Mouse (Mus musculus): Measurements from ENCODE around the gene Ecm1. TPM values are rescaled to one million over a fixed set of nuclear protein-coding genes. Genes with fewer than 3 reads are reported as not detected.

Ecm1 gene
- polyA plus RNA-seq, 1 experiment from 2014 or later, result 9.7 TPM

DNA sequence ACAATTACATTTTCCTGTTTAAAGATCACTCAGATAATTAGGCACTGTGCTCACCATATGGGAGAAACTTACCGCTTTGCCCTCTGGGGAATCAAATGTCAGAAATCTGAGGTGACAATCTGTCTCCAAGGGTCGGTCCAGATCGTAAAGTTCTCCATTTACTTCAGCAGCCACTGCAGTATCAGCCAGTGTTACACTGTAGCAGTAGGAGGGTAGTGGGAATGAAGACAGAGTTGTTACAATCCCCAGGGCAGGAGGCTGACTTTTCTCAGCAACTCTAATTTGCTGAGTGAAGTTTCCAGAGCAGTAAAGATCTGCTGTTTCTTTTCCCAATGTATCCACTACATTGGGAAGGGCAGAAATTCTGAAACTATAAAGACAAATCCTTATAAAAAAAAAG, 13.6 kb upstream of the Ecm1 start:
- Histone ChIP-seq H3K9me3 (no peaks in the 10 kb centered on the region), H3K4me1 (peaks cover 7% of the 10 kb centered on the region), H3K4me3 (no peak overlapping the region), H3K27ac (replicated peaks) (no peak overlapping the region), H3K27me3 (replicated peaks; ENCODE audit: low read depth, poor library complexity, severe bottlenecking) (no peaks in the 10 kb centered on the region), H3K36me3 (replicated peaks) (peaks cover 52% of the 10 kb centered on the region)
- DNase-seq (ENCODE audit: low spot score), result no peak
- WGBS, result 84% methylated on average over 3 of the region's 3 CpGs

GRCm38 (mm10) chr3:95740406-95740805, 1.0 kb upstream of the Ecm1 start:
- Histone ChIP-seq H3K27me3 (replicated peaks; ENCODE audit: low read depth, poor library complexity, severe bottlenecking) (no peaks in the 10 kb centered on the region), H3K36me3 (replicated peaks) (peaks cover 100% of the 10 kb centered on the region), H3K4me3 (no peak overlapping the region), H3K4me1 (peaks cover 31% of the 10 kb centered on the region), H3K27ac (replicated peaks) (peak overlapping the region; percentile 49; the same call in 1 of the 2 replicates), H3K9me3 (no peaks in the 10 kb centered on the region)
- WGBS, result 78% methylated on average over 8 of the region's 8 CpGs
- DNase-seq (ENCODE audit: low spot score), result no peak

GRCm38 (mm10) chr3:95735071-95735670, 4.2 kb downstream of the Ecm1 start:
- H3K36me3 ChIP-seq (replicated peaks), result peaks cover 65% of the 10 kb centered on the region
- H3K27me3 ChIP-seq (replicated peaks; ENCODE audit: low read depth, poor library complexity, severe bottlenecking), result no peaks in the 10 kb centered on the region

DNA sequence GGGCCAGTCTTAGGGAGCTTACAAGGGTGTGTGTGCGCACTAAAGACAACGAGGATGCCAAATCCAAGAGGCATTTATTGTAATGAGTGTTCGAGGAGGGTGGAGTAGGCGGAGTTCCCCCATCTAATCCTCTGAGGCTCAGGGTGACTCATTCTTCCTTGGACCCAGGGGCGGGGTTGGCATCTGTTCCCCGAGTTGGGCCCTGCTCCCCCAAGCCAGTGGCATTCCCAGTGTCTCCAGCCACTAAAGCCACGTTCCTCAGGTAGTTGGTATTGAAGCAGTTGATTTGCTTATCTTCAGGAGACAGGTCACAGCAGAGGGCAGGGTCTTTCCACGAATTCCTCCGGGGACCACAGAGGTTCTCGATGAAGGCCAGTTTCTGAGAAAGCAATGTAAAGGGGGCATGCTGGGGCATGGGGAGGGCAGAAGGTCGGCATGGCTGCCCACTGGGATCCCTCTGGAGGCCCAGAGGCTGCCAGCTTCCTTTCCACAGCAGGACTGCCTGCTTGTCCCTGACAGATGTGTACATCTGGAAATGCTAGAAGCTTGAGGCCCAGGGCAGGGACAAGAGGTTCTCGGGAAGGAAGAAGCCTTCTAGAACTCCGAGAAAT, 5.2 kb downstream of the Ecm1 start:
- no peaks in the 10 kb centered on the region for H3K27me3 ChIP-seq (replicated peaks; ENCODE audit: low read depth, poor library complexity, severe bottlenecking)
- 75% methylated on average over 13 of the region's 13 CpGs for WGBS
- peaks cover 55% of the 10 kb centered on the region for H3K36me3 ChIP-seq (replicated peaks)
- H3K9me3 ChIP-seq, result no peaks in the 10 kb centered on the region
- no peak for DNase-seq (ENCODE audit: low spot score)
- H3K4me1 ChIP-seq, result peaks cover 17% of the 10 kb centered on the region
- H3K4me3 ChIP-seq, result no peak overlapping the region
- no peak overlapping the region; the same call in 1 of the 2 replicates for H3K27ac ChIP-seq (replicated peaks)

More at GRCm38 (mm10) chr3:95735071-95735670, 4.2 kb downstream of the Ecm1 start:
- Histone ChIP-seq H3K4me1 (peaks cover 26% of the 10 kb centered on the region), H3K4me3 (no peak overlapping the region), H3K27ac (replicated peaks) (no peak overlapping the region), H3K9me3 (no peaks in the 10 kb centered on the region)
- no peak for DNase-seq (ENCODE audit: low spot score)
- WGBS, result 87% methylated on average over 12 of the region's 12 CpGs

GRCm38 (mm10) chr3:95732744-95733521, 6.4 kb downstream of the Ecm1 start:
- no peak overlapping the region for H3K27ac ChIP-seq (replicated peaks)
- H3K27me3 ChIP-seq (replicated peaks; ENCODE audit: low read depth, poor library complexity, severe bottlenecking), result no peaks in the 10 kb centered on the region
- H3K36me3 ChIP-seq (replicated peaks), result peaks cover 43% of the 10 kb centered on the region
- H3K4me1 ChIP-seq, result peaks cover 12% of the 10 kb centered on the region
- H3K4me3 ChIP-seq, result no peak overlapping the region
- H3K9me3 ChIP-seq, result no peaks in the 10 kb centered on the region
- WGBS, result 82% methylated on average over 11 of the region's 11 CpGs
- DNase-seq (ENCODE audit: low spot score), result no peak

GRCm38 (mm10) chr3:95732297-95732696, 7.1 kb downstream of the Ecm1 start:
- H3K27me3 ChIP-seq (replicated peaks; ENCODE audit: low read depth, poor library complexity, severe bottlenecking), result no peaks in the 10 kb centered on the region
- H3K4me3 ChIP-seq, result no peak overlapping the region
- H3K36me3 ChIP-seq (replicated peaks), result peaks cover 36% of the 10 kb centered on the region
- H3K9me3 ChIP-seq, result no peaks in the 10 kb centered on the region
- WGBS, result 98% methylated on average over 9 of the region's 9 CpGs
- peaks cover 6% of the 10 kb centered on the region for H3K4me1 ChIP-seq
- no peak overlapping the region for H3K27ac ChIP-seq (replicated peaks)
- DNase-seq (ENCODE audit: low spot score), result no peak

DNA sequence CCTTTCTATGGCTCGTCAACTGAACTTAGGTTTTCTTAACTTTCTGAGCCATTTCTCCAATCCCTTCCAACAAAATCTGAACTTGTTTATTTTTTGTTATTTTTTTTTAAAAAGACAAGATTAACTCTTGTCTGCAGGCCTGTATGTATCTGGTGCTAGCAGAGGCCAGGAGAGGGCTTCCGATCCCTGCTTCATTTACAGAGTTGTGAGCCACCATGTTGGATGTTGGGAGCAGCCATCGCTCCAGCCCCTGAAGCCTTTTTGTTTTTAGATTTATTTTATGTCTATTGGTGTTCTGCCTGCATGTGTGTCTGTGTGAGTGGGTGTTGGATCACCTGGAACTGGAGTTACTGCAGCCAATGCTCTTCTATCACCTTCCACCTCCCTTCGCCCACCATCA, 7.6 kb downstream of the Ecm1 start:
- Histone ChIP-seq H3K36me3 (replicated peaks) (peaks cover 31% of the 10 kb centered on the region), H3K27ac (replicated peaks) (no peak overlapping the region), H3K4me1 (0 out of 2 replicates have a peak, but pooled peaks cover 3% of the 10 kb centered on the region), H3K9me3 (no peaks in the 10 kb centered on the region), H3K4me3 (no peak overlapping the region), H3K27me3 (replicated peaks; ENCODE audit: low read depth, poor library complexity, severe bottlenecking) (no peaks in the 10 kb centered on the region)
- no peak for DNase-seq (ENCODE audit: low spot score)
- 91% methylated on average over 4 of the region's 4 CpGs for WGBS

- DNase-seq (ENCODE audit: low spot score), result no peak
- Histone ChIP-seq H3K4me1 (peaks cover 7% of the 10 kb centered on the region; the same call in 1 of the 2 replicates), H3K27ac (replicated peaks) (no peak overlapping the region), H3K27me3 (replicated peaks; ENCODE audit: low read depth, poor library complexity, severe bottlenecking) (no peaks in the 10 kb centered on the region), H3K9me3 (no peaks in the 10 kb centered on the region), H3K36me3 (replicated peaks) (peaks cover 18% of the 10 kb centered on the region), H3K4me3 (no peak overlapping the region)
- 79% methylated on average over 7 of the region's 7 CpGs for WGBS
Measured at GRCm38 (mm10) chr3:95730431-95730830, 8.9 kb downstream of the Ecm1 start.

DNA sequence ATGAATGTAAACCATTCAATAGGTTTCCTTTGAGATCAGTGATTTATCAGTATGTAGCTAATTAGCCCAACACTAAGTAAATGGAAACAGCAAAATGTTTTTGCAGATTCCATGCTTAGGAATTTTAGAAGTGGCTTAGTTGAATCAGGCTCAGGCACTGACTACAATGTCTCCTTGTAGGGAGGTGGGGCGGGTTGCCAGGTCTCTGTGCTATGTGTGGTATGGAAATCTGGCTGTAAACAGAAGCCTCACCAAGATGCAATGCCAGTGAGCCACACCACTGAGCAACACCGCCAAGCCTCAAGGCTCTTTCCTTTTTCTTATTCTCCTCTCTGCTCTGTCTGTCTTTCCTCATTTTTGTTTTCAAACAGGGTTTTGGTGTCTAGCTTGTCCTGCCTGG, 10.5 kb downstream of the Ecm1 start:
- Histone ChIP-seq H3K36me3 (replicated peaks) (peaks cover 2% of the 10 kb centered on the region), H3K4me1 (peaks cover 3% of the 10 kb centered on the region; the same call in 1 of the 2 replicates), H3K27me3 (replicated peaks; ENCODE audit: low read depth, poor library complexity, severe bottlenecking) (no peaks in the 10 kb centered on the region), H3K9me3 (no peaks in the 10 kb centered on the region), H3K27ac (replicated peaks) (no peak overlapping the region), H3K4me3 (no peak overlapping the region)
- 81% methylated on average over 2 of the region's 2 CpGs for WGBS
- DNase-seq (ENCODE audit: low spot score), result no peak

- H3K4me3 ChIP-seq, result no peak overlapping the region
- H3K27me3 ChIP-seq (replicated peaks; ENCODE audit: low read depth, poor library complexity, severe bottlenecking), result no peaks in the 10 kb centered on the region
- WGBS, result 61% methylated on average over 7 of the region's 7 CpGs
- no peak overlapping the region for H3K27ac ChIP-seq (replicated peaks)
- no peaks in the 10 kb centered on the region for H3K9me3 ChIP-seq
- H3K36me3 ChIP-seq (replicated peaks), result no peaks in the 10 kb centered on the region
- DNase-seq (ENCODE audit: low spot score), result no peak
- peaks cover 3% of the 10 kb centered on the region; the same call in 1 of the 2 replicates for H3K4me1 ChIP-seq
Measured at GRCm38 (mm10) chr3:95726696-95727358, 12.5 kb downstream of the Ecm1 start.

- Histone ChIP-seq H3K4me1 (peaks cover 3% of the 10 kb centered on the region; the same call in 1 of the 2 replicates), H3K27me3 (replicated peaks; ENCODE audit: low read depth, poor library complexity, severe bottlenecking) (no peaks in the 10 kb centered on the region), H3K9me3 (no peaks in the 10 kb centered on the region), H3K27ac (replicated peaks) (no peak overlapping the region), H3K4me3 (no peak overlapping the region), H3K36me3 (replicated peaks) (no peaks in the 10 kb centered on the region)
- DNase-seq (ENCODE audit: low spot score), result no peak
- WGBS, result 86% methylated on average over 7 of the region's 7 CpGs
Measured at GRCm38 (mm10) chr3:95725863-95726262, 13.5 kb downstream of the Ecm1 start.

DNA sequence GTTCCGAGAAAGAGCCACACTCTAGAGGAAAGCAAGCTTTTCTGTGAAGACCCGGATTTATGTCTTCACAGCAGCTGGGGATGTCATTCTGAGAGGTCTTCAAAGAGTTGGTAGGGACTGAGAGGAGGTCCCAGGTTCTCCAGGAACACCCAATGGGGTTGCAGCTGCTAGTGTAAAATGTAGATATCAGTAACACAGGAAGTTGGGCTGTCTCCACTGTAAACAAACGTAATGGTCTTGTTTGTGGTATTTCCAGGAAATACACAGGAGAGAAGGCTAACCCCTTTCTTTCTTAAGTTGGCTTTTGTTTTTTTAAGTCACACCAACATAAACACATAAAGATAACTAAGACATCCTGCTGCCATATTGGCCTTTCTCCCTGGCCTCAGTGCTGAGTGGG, 17.0 kb downstream of the Ecm1 start:
- Histone ChIP-seq H3K27me3 (replicated peaks; ENCODE audit: low read depth, poor library complexity, severe bottlenecking) (no peaks in the 10 kb centered on the region), H3K36me3 (replicated peaks) (no peaks in the 10 kb centered on the region), H3K27ac (replicated peaks) (no peak overlapping the region), H3K4me3 (no peak overlapping the region), H3K4me1 (peaks cover 3% of the 10 kb centered on the region; the same call in 1 of the 2 replicates), H3K9me3 (no peaks in the 10 kb centered on the region)
- no peak for DNase-seq (ENCODE audit: low spot score)
- WGBS, result 80% methylated on average over 3 of the region's 3 CpGs

Data from embryonic facial prominence, embryonic 10.5 days (tissue).